Mouse (Mus musculus) gastrocnemius, postnatal 25 days (tissue): ENCODE results near the gene Gm43191. TPM values are rescaled to one million over a fixed set of nuclear protein-coding genes. Genes with fewer than 3 reads are reported as not detected.
"Not testable (repeated sequence)": the region's sequence is repeated elsewhere in the genome, so short reads cannot be mapped to it uniquely, and the experiment has no call there.

Experiments used
- DNase-seq: peaks from one replicate; pipeline ENCODE4 v3.0.0; 2022
- total RNA-seq, 2 experiments: library from RNA; stranded (reverse); gene quantifications; 1 replicate in 1 of 2; 2 replicates in 1 of 2; pipeline ENCODE4 v1.2.3; 2021

Gm43191 gene
- total RNA-seq, 2 experiments from 2014 or later, result not detected

GRCm38 (mm10) chr3:116661870-116662414 is 19.1 kb downstream of the Gm43191 start:
- no peak for DNase-seq

- DNase-seq, result no peak
Observed at GRCm38 (mm10) chr3:116661288-116661869, 19.7 kb downstream of the Gm43191 start.

- DNase-seq, result no peak
Observed at GRCm38 (mm10) chr3:116659856-116660430, 21.1 kb downstream of the Gm43191 start.

- no peak for DNase-seq
Observed at GRCm38 (mm10) chr3:116658928-116659565, 22.0 kb downstream of the Gm43191 start.

GRCm38 (mm10) chr3:116656184-116656965 is 24.7 kb downstream of the Gm43191 start:
- DNase-seq, result no peak

- DNase-seq, result not testable (repeated sequence)
Observed at GRCm38 (mm10) chr3:116654051-116654450, 27.0 kb downstream of the Gm43191 start.

- no peak for DNase-seq
Observed at GRCm38 (mm10) chr3:116653278-116653945, 27.6 kb downstream of the Gm43191 start.

- DNase-seq, result no peak
Observed at GRCm38 (mm10) chr3:116652033-116652446, 29.0 kb downstream of the Gm43191 start.

- no peak for DNase-seq
Observed at GRCm38 (mm10) chr3:116650698-116651097, 30.4 kb downstream of the Gm43191 start.

GRCm38 (mm10) chr3:116648805-116649204 is 32.3 kb downstream of the Gm43191 start:
- no peak for DNase-seq

- no peak for DNase-seq
Observed at GRCm38 (mm10) chr3:116646387-116646786, 34.7 kb downstream of the Gm43191 start.

- no peak for DNase-seq
Observed at GRCm38 (mm10) chr3:116642373-116642772, 38.7 kb downstream of the Gm43191 start.

- DNase-seq, result no peak
Observed at GRCm38 (mm10) chr3:116641811-116642371, 39.2 kb downstream of the Gm43191 start.

- DNase-seq, result no peak
Observed at GRCm38 (mm10) chr3:116640024-116640423, 41.0 kb downstream of the Gm43191 start.

- no peak for DNase-seq
Observed at GRCm38 (mm10) chr3:116638572-116638971, 42.5 kb downstream of the Gm43191 start.

GRCm38 (mm10) chr3:116637693-116638476 is 43.2 kb downstream of the Gm43191 start:
- no peak for DNase-seq

- no peak for DNase-seq
Observed at GRCm38 (mm10) chr3:116635799-116636198, 45.3 kb downstream of the Gm43191 start.

- no peak for DNase-seq
Observed at GRCm38 (mm10) chr3:116634853-116635252, 46.2 kb downstream of the Gm43191 start.

GRCm38 (mm10) chr3:116634091-116634490 is 47.0 kb downstream of the Gm43191 start:
- DNase-seq, result no peak

GRCm38 (mm10) chr3:116632971-116633370 is 48.1 kb downstream of the Gm43191 start:
- no peak for DNase-seq

GRCm38 (mm10) chr3:116631459-116631858 is 49.6 kb downstream of the Gm43191 start:
- DNase-seq, result no peak
